Mouse (Mus musculus): ENCODE data around the gene Adgrl3. TPM values are rescaled to one million over a fixed set of nuclear protein-coding genes. Genes with fewer than 3 reads are reported as not detected.

Adgrl3 gene
- polyA plus RNA-seq, 1 experiment from 2014 or later, result 2.0 TPM

DNA sequence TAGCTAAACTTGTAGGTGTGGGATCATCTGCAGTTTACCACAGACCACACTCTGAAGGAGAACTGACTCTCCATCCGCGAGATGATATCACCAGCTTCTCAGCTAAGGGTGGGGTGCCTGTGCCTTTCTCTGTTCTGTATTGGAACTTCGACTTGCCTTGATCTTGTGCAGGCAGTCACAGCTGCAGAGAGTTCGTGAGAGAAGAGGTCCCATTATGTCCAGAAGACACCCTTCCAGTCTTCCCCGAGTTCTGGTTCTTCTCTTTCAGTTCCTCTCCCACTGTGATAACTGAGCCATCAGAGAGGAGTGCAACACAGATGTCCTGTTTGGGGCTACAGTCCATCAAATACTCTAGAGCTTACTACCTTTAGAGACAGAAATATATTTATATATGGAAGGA, 422.2 kb downstream of the Adgrl3 start:
- Histone ChIP-seq H3K9ac (no peak overlapping the region), H3K4me2 (no peak overlapping the region), H3K9me3 (replicated peaks) (no peaks in the 10 kb centered on the region), H3K27me3 (no peaks in the 10 kb centered on the region), H3K36me3 (no peaks in the 10 kb centered on the region), H3K4me3 (replicated peaks) (no peak overlapping the region), H3K27ac (no peak overlapping the region), H3K4me1 (replicated peaks) (no peaks in the 10 kb centered on the region)
- ATAC-seq (ENCODE audit: low read depth) (no peak), DNase-seq (no peak)
- 45% methylated on average over 5 of the region's 5 CpGs for WGBS (ENCODE audit: insufficient replicate concordance)

- H3K4me3 ChIP-seq (replicated peaks), result no peak overlapping the region
- H3K9me3 ChIP-seq (replicated peaks), result no peaks in the 10 kb centered on the region
- H3K36me3 ChIP-seq, result no peaks in the 10 kb centered on the region
- DNase-seq (no peak), ATAC-seq (ENCODE audit: low read depth) (no peak)
- no peaks in the 10 kb centered on the region for H3K4me1 ChIP-seq (replicated peaks)
- H3K9ac ChIP-seq, result no peak overlapping the region
- 63% methylated on average over 4 of the region's 4 CpGs for WGBS (ENCODE audit: insufficient replicate concordance)
- no peaks in the 10 kb centered on the region for H3K27me3 ChIP-seq
- no peak overlapping the region for H3K27ac ChIP-seq
- no peak overlapping the region for H3K4me2 ChIP-seq
Observed at GRCm38 (mm10) chr5:81465971-81466370, 446.0 kb downstream of the Adgrl3 start.

- DNase-seq (no peak), ATAC-seq (ENCODE audit: low read depth) (no peak)
- no peaks in the 10 kb centered on the region for H3K9me3 ChIP-seq (replicated peaks)
- H3K36me3 ChIP-seq, result no peaks in the 10 kb centered on the region
- H3K9ac ChIP-seq, result no peak overlapping the region
- H3K27ac ChIP-seq, result no peak overlapping the region
- no peaks in the 10 kb centered on the region for H3K4me1 ChIP-seq (replicated peaks)
- H3K4me3 ChIP-seq (replicated peaks), result no peak overlapping the region
- H3K27me3 ChIP-seq, result no peaks in the 10 kb centered on the region
- WGBS (ENCODE audit: insufficient replicate concordance), result 56% methylated on average over 2 of the region's 2 CpGs
- H3K4me2 ChIP-seq, result no peak overlapping the region
Observed at GRCm38 (mm10) chr5:81474681-81475080, 454.7 kb downstream of the Adgrl3 start.

GRCm38 (mm10) chr5:81475406-81475805, 455.5 kb downstream of the Adgrl3 start:
- Histone ChIP-seq H3K4me3 (replicated peaks) (no peak overlapping the region), H3K9ac (no peak overlapping the region), H3K9me3 (replicated peaks) (no peaks in the 10 kb centered on the region), H3K4me1 (replicated peaks) (no peaks in the 10 kb centered on the region), H3K4me2 (no peak overlapping the region), H3K27ac (no peak overlapping the region), H3K27me3 (no peaks in the 10 kb centered on the region), H3K36me3 (no peaks in the 10 kb centered on the region)
- no peak for ATAC-seq (ENCODE audit: low read depth)
- WGBS (ENCODE audit: insufficient replicate concordance), result 89% methylated on average over 3 of the region's 3 CpGs
- no peak for DNase-seq

GRCm38 (mm10) chr5:81475971-81476606, 456.2 kb downstream of the Adgrl3 start:
- WGBS (ENCODE audit: insufficient replicate concordance), result 40% methylated on average over 8 of the region's 8 CpGs
- ATAC-seq (ENCODE audit: low read depth), result no peak
- Histone ChIP-seq H3K9ac (no peak overlapping the region), H3K4me2 (no peak overlapping the region), H3K4me3 (replicated peaks) (no peak overlapping the region), H3K36me3 (no peaks in the 10 kb centered on the region), H3K4me1 (replicated peaks) (no peaks in the 10 kb centered on the region), H3K9me3 (replicated peaks) (no peaks in the 10 kb centered on the region), H3K27ac (no peak overlapping the region), H3K27me3 (no peaks in the 10 kb centered on the region)
- DNase-seq, result no peak

DNA sequence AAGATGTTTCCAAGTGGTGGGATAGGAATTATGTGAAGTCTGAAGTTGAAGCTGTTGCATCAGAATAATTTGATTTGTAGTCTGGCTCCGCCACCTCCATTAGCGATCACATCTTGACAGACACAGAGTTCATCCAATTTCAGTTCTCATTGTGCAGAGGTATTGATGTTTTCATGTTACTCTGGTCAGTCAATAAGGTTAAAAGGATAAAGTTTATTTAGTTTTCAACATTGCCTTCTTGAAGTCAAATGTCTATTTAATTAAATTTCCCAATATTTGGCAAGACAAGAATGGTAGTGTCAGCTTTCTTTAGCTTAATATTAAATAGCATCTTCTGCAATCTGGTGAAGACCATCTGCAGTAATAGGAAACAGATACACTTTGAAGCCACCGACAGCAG, 461.0 kb downstream of the Adgrl3 start:
- H3K9ac ChIP-seq, result no peak overlapping the region
- no peaks in the 10 kb centered on the region for H3K9me3 ChIP-seq (replicated peaks)
- no peak overlapping the region for H3K27ac ChIP-seq
- H3K27me3 ChIP-seq, result no peaks in the 10 kb centered on the region
- no peaks in the 10 kb centered on the region for H3K36me3 ChIP-seq
- no peaks in the 10 kb centered on the region for H3K4me1 ChIP-seq (replicated peaks)
- no peak overlapping the region for H3K4me2 ChIP-seq
- 73% methylated on average over 3 of the region's 3 CpGs for WGBS (ENCODE audit: insufficient replicate concordance)
- H3K4me3 ChIP-seq (replicated peaks), result no peak overlapping the region
- no peak for DNase-seq
- ATAC-seq (ENCODE audit: low read depth), result no peak

DNA sequence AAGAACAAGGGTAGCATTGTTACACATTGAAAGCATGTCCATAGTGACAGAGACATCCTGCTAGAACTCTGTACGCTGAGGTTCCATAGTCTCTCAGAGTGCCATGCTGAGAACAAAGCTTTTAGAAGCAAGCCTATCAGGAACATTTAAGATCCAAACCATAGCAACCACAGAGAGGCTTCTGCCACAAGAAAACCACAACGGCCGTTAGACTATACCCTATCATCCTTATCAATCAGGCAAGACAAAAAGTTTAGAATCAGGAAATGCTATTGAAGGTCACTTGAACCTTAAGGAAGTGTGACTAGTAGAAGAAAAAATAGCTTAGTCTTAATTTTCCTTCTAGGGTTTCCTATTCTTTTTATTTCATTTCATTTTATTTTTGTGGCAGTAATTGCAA, 464.0 kb downstream of the Adgrl3 start:
- DNase-seq (no peak), ATAC-seq (ENCODE audit: low read depth) (peak; percentile 26; the same call in 1 of the 2 replicates)
- H3K9ac ChIP-seq, result no peak overlapping the region
- H3K9me3 ChIP-seq (replicated peaks), result no peaks in the 10 kb centered on the region
- H3K36me3 ChIP-seq, result no peaks in the 10 kb centered on the region
- no peaks in the 10 kb centered on the region for H3K27me3 ChIP-seq
- no peak overlapping the region for H3K27ac ChIP-seq
- WGBS (ENCODE audit: insufficient replicate concordance), result 15% methylated on average over 3 of the region's 3 CpGs
- H3K4me1 ChIP-seq (replicated peaks), result no peaks in the 10 kb centered on the region
- no peak overlapping the region for H3K4me3 ChIP-seq (replicated peaks)
- no peak overlapping the region for H3K4me2 ChIP-seq

- no peak overlapping the region for H3K27ac ChIP-seq
- no peak overlapping the region for H3K9ac ChIP-seq
- no peaks in the 10 kb centered on the region for H3K36me3 ChIP-seq
- no peaks in the 10 kb centered on the region for H3K27me3 ChIP-seq
- no peak overlapping the region for H3K4me3 ChIP-seq (replicated peaks)
- ATAC-seq (ENCODE audit: low read depth) (no peak), DNase-seq (no peak)
- no peaks in the 10 kb centered on the region for H3K4me1 ChIP-seq (replicated peaks)
- no peak overlapping the region for H3K4me2 ChIP-seq
- H3K9me3 ChIP-seq (replicated peaks), result no peaks in the 10 kb centered on the region
- WGBS (ENCODE audit: insufficient replicate concordance), result 67% methylated on average over 3 of the region's 3 CpGs
Observed at GRCm38 (mm10) chr5:81501076-81501475, 481.1 kb downstream of the Adgrl3 start.

DNA sequence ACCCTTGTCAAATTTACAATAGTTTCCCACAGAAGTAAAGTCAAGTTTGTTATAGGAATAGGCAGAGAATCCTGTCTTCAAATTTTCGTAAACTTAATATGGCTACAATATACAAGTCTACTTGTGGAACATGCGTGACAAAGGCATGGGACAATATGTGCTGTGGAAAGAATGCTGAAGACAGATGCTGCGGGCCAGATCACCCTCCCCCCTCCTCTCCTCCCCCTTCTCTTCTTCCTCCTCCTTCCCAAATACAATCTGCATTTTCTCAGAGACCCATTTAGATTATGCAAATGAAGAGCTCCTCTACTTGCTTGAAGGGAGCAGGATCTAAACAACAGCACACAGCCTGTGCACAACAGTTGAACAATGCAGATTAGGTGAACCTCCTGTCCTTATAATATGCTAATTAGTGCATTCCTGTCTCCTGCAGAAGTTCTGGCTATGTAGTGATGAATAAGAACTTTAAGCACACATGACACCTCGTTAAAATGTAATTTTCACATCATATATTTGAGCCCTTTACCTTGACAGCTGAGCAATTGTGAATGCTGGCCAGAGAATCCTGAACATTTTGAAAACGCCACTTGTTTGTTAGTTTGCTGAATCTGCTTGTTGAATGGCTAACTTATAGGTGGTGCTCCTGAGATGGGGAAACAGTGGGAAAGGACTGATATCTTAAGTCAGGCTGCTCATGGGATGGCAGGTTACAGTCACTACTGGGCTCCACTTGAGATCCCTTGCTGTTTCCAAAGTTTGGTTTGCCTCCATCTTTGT, 499.0 kb downstream of the Adgrl3 start:
- Histone ChIP-seq H3K4me2 (no peak overlapping the region), H3K36me3 (no peaks in the 10 kb centered on the region), H3K27me3 (no peaks in the 10 kb centered on the region), H3K27ac (no peak overlapping the region), H3K4me1 (replicated peaks) (no peaks in the 10 kb centered on the region), H3K9ac (no peak overlapping the region), H3K4me3 (replicated peaks) (no peak overlapping the region), H3K9me3 (replicated peaks) (no peaks in the 10 kb centered on the region)
- 42% methylated on average over 5 of the region's 5 CpGs for WGBS (ENCODE audit: insufficient replicate concordance)
- no peak for DNase-seq
- no peak for ATAC-seq (ENCODE audit: low read depth)

GRCm38 (mm10) chr5:81519497-81520382, 499.8 kb downstream of the Adgrl3 start:
- WGBS (ENCODE audit: insufficient replicate concordance), result 30% methylated on average over 11 of the region's 11 CpGs
- no peaks in the 10 kb centered on the region for H3K4me1 ChIP-seq (replicated peaks)
- H3K4me2 ChIP-seq, result no peak overlapping the region
- ATAC-seq (ENCODE audit: low read depth), result no peak
- H3K27me3 ChIP-seq, result no peaks in the 10 kb centered on the region
- no peak overlapping the region for H3K4me3 ChIP-seq (replicated peaks)
- DNase-seq, result no peak
- H3K27ac ChIP-seq, result no peak overlapping the region
- no peak overlapping the region for H3K9ac ChIP-seq
- H3K36me3 ChIP-seq, result no peaks in the 10 kb centered on the region
- H3K9me3 ChIP-seq (replicated peaks), result no peaks in the 10 kb centered on the region

- H3K4me3 ChIP-seq (replicated peaks), result no peak overlapping the region
- no peaks in the 10 kb centered on the region for H3K9me3 ChIP-seq (replicated peaks)
Observed at GRCm38 (mm10) chr5:81522760-81523159, 502.8 kb downstream of the Adgrl3 start.

More at GRCm38 (mm10) chr5:81522760-81523159, 502.8 kb downstream of the Adgrl3 start:
- no peaks in the 10 kb centered on the region for H3K4me1 ChIP-seq (replicated peaks)
- no peak for DNase-seq
- H3K4me2 ChIP-seq, result no peak overlapping the region
- ATAC-seq (ENCODE audit: low read depth), result no peak
- H3K27ac ChIP-seq, result no peak overlapping the region
- no peaks in the 10 kb centered on the region for H3K27me3 ChIP-seq
- 73% methylated on average over 4 of the region's 4 CpGs for WGBS (ENCODE audit: insufficient replicate concordance)
- H3K36me3 ChIP-seq, result no peaks in the 10 kb centered on the region
- H3K9ac ChIP-seq, result no peak overlapping the region

Data from liver, embryonic 13.5 days (tissue).